Mouse (Mus musculus) heart, postnatal 0 days (tissue): ENCODE measurements at regions not wholly inside any gene's neighbourhood (a gene's known extent, or its start where the extent isn't known, plus 50 kb on each side); places are given as distances from the start of the nearest gene placed in this dataset.

Experiments used
- CTCF ChIP-seq: IDR thresholded peaks from 2 replicates; pipeline ENCODE4 v1.5.1; 2016; ENCODE audit warnings: antibody characterized with exemption, control low read depth, low read depth
- EP300 ChIP-seq: IDR thresholded peaks from 2 replicates; pipeline ENCODE4 v1.6.1; 2016; ENCODE audit warnings: antibody characterized with exemption, low read depth

- TF ChIP-seq CTCF (no peak), EP300 (no peak)
Measured at GRCm38 (mm10) chr13:91360121-91360520, 100.0 kb upstream of the Ssbp2 start.
